Mouse (Mus musculus) right cerebral cortex, postnatal 14 days (tissue): ENCODE measurements around the gene Kank1.
"Not testable (repeated sequence)": the region's sequence is repeated elsewhere in the genome, so short reads cannot be mapped to it uniquely, and the experiment has no call there.

Source experiments
- DNase-seq: peaks from one replicate; pipeline ENCODE4 v3.0.0; 2022

Kank1 gene

DNA sequence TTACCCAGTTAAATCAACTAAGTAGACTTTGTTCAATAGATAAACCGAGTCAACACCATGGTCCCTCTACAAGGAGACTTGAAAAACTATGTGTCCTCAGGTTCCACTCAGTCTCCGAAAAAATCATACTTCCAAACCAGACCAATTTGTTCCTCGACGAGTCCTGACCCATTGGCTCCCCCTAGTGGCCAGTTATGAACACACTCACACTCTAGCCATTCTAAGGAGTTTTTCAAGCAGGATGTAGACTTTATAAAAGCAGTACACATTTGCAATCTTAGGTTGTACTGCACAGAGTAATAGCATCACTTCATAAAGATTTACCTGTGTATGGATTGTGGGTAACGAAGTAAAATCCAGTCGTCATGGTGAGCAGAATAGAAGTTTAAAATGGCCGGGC is 208.3 kb downstream of the Kank1 start:
- DNase-seq, result peak; percentile 79

DNA sequence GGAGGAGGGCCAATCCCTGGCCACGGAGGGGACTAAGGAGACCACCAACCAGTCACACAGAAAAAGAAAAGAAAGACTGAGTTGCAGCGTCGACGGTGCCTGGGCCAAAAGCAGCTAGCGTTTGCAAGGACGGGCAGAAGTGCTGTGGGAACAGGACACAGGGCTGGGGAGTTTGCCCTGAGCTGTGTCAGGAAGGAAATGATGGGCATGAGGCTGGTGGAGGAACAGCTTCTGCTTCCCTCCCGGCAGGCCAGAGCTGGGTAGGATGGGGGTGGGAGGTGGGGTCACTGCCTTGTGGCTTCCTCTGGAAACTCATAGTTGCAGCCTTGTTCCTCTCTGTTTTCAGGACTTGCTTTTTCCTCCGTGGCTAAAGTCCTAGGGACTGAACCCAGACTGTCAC is 209.1 kb downstream of the Kank1 start:
- DNase-seq, result no peak

GRCm38 (mm10) chr19:25446683-25447082 is 209.9 kb downstream of the Kank1 start:
- no peak for DNase-seq

GRCm38 (mm10) chr19:25447373-25447772 is 210.6 kb downstream of the Kank1 start:
- no peak for DNase-seq

GRCm38 (mm10) chr19:25450869-25451629 is 214.3 kb downstream of the Kank1 start:
- DNase-seq, result peak; percentile 48

DNA sequence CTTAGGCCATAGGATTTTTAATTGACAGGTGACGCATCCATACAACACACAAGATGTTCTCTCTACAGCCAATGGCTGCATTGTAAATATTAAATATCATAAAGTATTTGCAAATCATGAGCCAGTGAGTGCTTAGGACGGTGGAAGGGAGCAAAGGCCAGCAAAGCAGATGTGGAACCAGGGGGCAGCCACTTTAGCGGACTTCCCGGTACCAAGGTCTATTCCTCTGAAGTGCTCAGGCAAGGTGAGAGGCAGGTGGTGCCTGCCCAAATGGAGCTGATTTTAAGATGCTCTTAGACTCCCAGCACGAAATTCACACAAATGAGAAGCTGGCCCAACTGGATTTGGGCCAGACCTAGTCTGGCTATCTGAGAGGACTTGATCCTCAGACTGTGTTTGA is 216.4 kb downstream of the Kank1 start:
- DNase-seq, result no peak

GRCm38 (mm10) chr19:25460760-25461159 is 224.0 kb downstream of the Kank1 start:
- DNase-seq, result no peak

DNA sequence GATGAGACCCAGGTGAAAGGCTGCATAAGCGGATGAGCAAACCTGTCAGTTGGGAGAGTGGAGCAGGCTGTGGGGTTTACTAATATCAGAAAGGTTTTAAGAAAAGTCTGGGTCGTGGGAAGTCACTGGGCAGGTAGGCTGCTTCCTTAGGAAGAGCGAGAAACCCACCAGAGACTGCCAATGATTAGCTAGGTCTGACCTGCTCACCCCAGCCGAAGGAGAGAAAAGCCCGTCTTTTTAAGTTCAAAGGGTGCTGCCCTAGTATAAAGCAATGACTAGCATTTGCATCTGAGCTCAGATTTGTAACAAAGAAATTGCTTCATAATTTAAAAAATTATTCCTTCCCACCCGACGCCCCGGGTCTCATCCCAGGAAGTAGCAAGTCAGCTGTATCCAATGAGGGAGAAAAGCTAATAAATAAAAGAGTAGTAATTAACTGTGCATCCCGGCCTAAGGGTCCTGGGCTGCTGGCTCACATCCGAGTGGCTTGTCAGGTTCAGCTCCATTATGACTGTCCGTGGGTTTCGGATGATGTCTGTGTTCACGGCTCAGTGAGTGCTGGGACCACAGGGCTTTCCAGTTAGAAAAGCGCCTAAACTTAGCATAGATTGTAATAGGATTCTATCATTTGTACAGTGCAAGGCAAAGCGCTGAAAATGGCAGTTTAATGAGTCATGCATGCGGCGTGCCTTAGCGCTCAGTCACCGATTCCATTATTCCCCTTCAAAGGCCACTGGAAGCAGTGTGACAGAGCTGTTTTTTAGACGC is 225.0 kb downstream of the Kank1 start:
- DNase-seq, result no peak

DNA sequence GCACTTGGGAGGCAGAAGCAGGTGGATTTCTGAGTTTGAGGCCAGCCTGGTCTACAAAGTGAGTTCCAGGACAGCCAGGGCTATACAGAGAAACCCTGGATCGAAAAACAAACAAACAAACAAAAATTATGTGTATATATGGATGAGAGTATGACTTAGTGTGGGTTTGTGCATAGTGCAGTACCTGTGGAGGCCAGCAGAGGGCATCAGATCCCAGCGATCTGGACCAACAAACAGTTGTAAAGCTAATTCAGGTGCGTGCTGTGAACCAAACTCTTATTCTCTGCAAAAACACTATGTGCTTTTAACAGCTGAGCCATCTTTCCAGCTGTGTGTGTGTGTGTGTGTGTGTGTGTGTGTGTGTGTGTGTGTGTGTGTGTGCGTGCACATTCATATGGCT is 239.0 kb downstream of the Kank1 start:
- DNase-seq, result not testable (repeated sequence)

DNA sequence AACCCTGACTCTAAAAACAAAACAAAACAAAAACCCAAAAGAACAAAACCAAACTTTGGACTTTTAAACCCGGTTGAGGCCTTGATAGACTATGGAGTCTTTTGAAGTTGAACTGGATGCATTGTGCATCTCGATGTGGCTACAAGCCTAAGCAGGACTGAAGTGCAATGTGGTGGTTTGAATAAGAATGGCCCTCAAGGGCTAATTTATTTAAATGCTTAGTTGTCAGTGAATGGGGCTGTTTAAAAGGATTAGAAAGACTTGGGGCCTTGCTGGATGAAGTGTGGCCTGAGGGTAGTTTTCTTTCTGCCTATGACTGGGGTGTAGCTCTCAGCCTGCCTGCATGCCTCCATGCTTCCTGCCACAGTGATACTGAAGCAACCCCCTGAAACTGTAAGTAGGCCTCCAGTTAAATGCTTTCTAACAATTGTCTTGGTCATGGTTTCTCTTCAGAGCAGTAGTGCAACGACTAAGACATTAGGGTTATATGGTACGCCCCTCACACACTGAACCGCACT is 242.4 kb downstream of the Kank1 start:
- DNase-seq, result no peak

DNA sequence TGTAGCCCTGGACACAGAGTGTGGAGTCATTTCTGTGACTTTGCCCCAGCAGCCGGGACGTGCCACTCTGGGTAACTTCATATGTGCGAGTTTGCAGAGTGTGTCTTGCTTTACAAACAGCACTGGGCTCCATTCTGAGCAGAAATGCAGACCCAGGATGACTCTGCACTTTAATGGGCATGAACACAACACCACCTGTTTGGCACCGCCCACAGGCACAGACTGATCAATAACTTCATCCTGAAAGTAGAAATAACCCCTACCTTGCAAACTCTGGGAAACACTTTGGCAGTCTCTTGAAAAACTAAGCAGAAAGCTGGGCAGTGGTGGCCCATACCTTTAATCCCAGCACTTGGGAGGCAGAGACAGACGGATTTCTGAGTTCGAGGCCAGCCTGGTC is 244.0 kb downstream of the Kank1 start:
- DNase-seq, result no peak
